Mouse (Mus musculus) c-Kit-positive CD71-positive TER-119-negative erythroid progenitor cells, embryonic 14.5 days (primary cell): Measurements from ENCODE around the gene Tbxa2r.

Source experiments
- DNase-seq: peaks from one replicate; pipeline ENCODE4 v3.0.0-alpha.2; 2013; ENCODE audit warnings: low read depth

Gene Tbxa2r

GRCm38 (mm10) chr10:81365672-81366476 is 37.3 kb downstream of the Tbxa2r start, which contains the start of gene 4930404N11Rik:
Gene 4930404N11Rik, minus strand, starts transcription at chr10:81365816.
- no peak for DNase-seq

GRCm38 (mm10) chr10:81366477-81367206 is 38.1 kb downstream of the Tbxa2r start:
- no peak for DNase-seq

GRCm38 (mm10) chr10:81367207-81367495 is 38.6 kb downstream of the Tbxa2r start:
- no peak for DNase-seq

- DNase-seq: no peak
Measured at GRCm38 (mm10) chr10:81375322-81375721, 46.8 kb downstream of the Tbxa2r start.

- peak; percentile 71 for DNase-seq
Measured at GRCm38 (mm10) chr10:81376561-81377361, 48.2 kb downstream of the Tbxa2r start.

- DNase-seq: no peak
Measured at GRCm38 (mm10) chr10:81377362-81377664, 48.8 kb downstream of the Tbxa2r start.

- no peak for DNase-seq
Measured at GRCm38 (mm10) chr10:81377793-81378552, 49.4 kb downstream of the Tbxa2r start, which contains the start of gene Fzr1. Gene Fzr1, minus strand, starts transcription at chr10:81378516.

- peak; percentile 100 for DNase-seq
Measured at GRCm38 (mm10) chr10:81378553-81379182, 50.1 kb downstream of the Tbxa2r start.

GRCm38 (mm10) chr10:81379183-81379553 is 50.6 kb downstream of the Tbxa2r start:
- no peak for DNase-seq

GRCm38 (mm10) chr10:81379809-81380378 is 51.4 kb downstream of the Tbxa2r start:
- DNase-seq: no peak

GRCm38 (mm10) chr10:81382039-81382438 is 53.5 kb downstream of the Tbxa2r start:
- peak; percentile 98 for DNase-seq

- DNase-seq: peak; percentile 98
Measured at GRCm38 (mm10) chr10:81383802-81384604, 55.5 kb downstream of the Tbxa2r start, which contains the start of the genes Dohh and Gm48551. Gene Dohh, plus strand, starts transcription at chr10:81384428. Gene Gm48551, plus strand, starts transcription at chr10:81384466.

GRCm38 (mm10) chr10:81384605-81384982 is 56.1 kb downstream of the Tbxa2r start:
- DNase-seq: no peak
